Mouse (Mus musculus) thymus, postnatal 4 days (tissue): ENCODE results near the gene Hic2.
"Not testable (repeated sequence)": the region's sequence is repeated elsewhere in the genome, so short reads cannot be mapped to it uniquely, and the experiment has no call there.

Experiments
- DNase-seq: peaks from one replicate; pipeline ENCODE4 v3.0.0; 2021

Hic2 gene

DNA sequence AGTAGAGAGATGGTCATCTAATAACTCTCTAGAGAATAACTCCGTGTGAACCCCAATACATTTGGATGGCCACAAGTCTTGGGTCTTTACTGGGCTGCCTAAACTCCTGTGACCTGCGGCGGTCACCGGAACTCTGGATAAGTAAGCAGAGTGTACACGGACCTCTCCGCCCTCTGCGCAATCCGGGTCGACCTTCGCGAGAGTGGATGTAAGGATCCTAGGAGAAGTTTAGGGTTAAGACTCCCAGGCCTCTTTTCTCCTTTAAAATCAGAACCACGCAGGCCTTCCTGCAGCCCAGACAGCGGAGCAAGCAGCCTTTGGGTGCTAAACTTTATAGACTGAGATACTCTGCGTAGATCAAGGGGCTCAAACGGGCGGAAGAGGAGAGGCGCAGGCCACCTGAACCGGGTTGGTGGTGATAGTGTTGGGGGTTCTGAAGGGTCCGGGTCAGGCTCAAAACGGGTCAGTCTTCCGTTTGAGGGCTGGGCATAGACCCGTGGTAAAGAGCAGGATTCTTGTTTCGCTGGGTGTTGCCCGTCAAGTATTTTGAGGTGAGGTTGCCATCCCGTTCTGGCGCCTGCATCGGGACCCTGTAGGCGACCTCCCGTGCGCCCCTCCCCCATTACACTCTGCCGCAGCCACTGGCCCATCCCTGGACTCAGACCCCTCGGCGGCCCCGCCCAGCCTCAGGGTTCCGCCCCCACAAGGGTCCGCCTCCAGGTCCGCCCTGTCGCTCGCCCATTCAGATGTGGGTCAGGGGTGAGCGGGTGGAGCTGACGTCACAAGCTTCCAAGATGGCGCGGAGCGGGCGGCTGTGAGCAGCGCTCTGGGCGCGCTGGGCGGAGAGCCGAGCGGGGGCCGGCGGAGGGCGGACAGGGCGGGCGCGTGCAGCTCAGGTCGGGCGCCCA is at the start of gene Hic2:
Hic2 (plus strand) TSS at position 779 of the 908 bp plus-strand sequence.
- peak; percentile 90 for DNase-seq

DNA sequence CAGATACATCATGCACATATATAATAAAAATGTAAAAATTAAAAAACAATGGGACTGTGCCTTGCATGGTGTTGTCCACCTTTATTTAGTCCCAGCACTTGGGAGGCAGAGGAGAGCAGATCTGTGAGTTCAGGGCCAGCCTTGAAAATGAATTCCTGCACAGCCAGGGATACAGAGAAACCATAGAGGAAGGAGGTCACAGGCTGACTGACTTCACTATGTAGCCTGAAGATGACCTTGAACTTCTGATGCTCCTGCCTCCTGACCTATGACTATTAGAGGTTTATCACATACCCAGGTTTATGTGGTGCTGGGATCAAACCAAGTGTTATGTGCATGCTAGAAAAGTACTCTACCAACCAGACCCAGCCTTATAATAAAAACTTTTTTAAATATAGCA is 47.9 kb upstream of the Hic2 start:
- no peak for DNase-seq

DNA sequence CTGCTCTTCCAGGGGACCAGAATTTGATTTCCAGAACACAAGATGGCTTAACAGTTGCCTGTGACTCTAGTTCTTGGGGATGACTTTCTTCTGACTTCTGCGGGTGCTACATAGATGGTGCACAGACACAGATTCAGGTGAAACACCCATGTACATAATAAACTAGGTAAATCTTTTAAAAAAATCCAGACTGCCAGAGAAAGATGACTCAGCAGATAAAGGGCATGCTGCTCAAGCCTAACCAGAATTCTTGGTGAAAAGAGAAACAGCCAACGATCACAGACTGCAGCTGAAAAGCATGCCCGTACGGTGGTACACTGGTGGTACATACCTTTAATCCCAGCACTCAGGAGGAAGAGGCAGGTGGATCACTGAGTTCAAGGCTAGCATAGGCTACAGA is 39.5 kb upstream of the Hic2 start:
- DNase-seq, result no peak

DNA sequence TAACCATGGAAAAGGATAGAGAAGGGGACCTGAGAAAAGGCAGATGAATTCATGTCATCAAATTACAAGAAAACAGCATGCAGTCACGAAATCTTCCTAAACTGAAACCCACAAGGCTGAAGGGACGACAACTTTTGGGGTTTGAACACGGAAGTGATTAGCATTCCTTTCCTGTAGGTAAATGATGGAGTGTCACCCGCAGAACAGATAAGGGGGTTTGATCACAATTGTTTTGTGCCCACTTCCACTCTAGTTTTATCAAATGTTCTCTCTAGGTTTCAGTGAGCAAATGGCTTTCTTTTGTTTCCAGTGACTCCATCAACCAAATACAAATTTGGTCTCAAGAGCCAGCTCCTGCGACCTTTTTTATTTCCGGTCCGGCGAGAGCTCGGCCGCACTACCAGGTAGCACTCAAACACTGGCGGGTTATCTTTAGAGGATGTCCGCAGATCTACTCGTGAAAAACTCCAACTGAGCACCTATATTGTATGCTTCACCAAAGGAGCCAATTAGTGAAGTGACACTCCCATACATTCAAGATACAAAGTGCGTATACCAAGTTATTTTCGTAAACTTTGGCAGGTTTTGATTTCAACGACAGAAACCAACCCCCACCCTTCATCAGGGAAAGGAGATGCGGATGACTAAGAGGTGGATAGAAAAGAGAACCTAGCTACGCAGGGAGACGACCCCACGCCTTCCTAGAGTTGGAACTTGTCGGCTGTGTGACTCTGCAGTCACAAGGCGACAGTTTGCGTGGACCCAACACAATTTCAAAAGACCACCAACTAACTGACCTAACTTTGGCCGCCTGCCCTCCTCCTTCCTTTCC is 33.0 kb upstream of the Hic2 start:
- DNase-seq, result no peak

DNA sequence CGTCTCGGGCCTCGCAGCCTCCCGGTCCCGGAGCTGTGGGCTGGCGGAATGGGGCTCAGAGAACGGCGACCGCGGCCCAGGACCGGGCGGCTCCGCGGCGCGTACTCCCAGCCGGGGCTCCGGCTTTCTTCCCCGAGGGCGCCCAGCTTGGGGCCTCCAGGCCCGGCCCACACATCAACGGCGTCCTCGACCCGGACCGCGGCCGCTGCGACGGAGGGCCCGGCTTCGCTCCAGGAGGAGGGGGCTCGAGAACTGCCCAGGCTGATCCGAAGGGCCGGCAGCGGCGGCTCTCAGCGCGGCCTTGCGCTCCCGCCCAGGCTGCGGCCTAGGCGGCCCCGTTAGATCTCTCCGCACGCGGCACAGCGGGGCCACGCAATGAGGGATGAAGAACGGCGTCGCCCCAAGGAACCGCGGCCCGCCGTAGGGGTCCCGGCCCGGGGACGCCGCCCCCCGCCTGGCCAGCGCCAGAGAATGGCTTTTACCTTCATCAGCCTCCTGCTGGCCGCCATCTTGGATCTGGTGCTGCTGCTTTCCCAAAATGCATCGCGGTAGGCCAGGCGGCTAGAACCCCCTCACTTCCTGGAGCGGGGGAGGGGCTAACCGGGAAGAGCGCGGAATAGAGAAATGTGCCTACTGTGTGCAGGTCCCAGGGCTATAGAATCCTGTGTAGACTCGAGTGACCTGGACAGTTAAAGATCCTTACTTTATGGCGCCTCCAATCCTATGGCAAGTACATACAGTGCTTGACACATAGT is 32.2 kb upstream of the Hic2 start:
- peak; percentile 89 for DNase-seq

GRCm38 (mm10) chr16:17201977-17202376 is 31.4 kb upstream of the Hic2 start:
- DNase-seq, result no peak

GRCm38 (mm10) chr16:17202549-17202948 is 30.8 kb upstream of the Hic2 start, which contains the start of gene Ube2l3:
Ube2l3 (minus strand) TSS chr16:17202649.
- DNase-seq, result no peak

- DNase-seq, result peak; percentile 53
Measured at GRCm38 (mm10) chr16:17204990-17205389, 28.4 kb upstream of the Hic2 start.

DNA sequence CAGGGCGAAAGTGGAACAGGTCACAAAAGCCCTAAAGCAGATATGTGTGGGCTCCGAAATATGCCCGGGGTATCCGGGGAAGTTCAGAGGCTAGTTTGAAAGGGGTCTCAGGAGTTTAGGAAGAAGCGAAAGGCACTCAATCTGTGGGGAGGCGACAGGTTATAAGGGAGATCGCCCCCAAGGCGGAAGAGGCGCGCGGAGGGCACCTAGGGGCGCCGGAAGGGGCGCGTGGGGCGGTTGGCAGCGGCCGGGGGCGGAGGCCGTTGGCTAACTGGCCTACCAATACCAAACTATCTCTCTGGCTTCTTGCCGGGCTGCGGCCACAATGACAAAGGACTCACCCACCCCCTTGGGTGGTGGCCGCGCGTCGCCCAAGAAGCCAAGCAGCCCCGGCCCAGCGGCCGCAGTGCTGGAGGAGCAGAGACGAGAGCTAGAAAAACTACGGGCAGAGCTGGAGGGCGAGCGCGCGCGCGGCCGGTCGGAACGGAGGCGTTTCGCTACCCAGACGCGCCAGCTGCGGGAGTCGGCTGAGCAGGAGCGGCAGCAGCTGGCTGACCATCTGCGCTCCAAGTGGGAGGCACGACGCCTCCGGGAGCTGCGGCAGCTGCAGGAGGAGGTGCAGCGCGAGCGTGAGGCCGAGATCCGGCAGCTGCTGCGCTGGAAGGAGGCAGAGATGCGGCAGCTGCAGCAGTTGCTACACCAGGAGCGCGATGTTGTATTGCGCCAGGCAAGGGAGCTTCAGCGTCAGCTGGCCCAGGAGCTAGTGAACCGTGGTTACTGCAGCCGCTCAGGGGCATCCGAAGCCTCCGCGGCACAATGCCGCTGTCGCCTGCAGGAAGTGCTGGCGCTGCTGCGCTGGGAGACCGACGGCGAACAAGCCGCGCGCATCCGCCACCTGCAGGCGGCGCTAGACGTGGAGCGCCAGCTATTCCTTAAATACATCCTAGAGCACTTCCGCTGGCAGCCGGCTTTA is 24.7 kb upstream of the Hic2 start, which contains the start of gene Rimbp3:
Rimbp3 (plus strand) TSS at position 215 of the 973 bp plus-strand sequence.
- peak; percentile 91 for DNase-seq

DNA sequence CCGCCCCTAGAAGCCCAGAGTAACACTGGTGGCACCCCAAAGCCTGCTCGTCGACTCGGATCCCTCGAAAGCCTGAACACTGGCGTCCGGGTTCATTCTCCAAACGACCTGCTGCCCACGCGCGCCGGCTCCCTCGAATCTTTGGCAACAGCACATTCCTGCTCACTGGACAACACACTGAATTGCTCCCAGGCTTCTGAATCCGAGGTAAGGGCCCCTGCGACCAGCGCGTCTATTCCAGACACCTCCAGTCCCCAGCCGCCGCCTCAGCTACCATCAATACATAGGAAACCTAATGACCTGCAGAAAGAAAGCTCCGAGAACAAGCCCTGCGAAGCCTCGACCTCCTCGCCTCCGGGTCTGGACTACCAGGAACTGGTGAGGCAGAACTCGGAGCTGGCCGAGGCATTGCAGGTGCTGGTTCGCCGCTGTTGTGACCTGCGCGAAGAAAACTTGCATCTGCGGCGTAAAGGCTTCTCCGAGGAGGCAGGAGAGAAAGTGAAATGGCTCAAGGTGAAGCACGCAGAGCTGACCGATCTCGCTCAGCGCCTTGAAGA is 23.9 kb upstream of the Hic2 start:
- DNase-seq, result peak; percentile 62

DNA sequence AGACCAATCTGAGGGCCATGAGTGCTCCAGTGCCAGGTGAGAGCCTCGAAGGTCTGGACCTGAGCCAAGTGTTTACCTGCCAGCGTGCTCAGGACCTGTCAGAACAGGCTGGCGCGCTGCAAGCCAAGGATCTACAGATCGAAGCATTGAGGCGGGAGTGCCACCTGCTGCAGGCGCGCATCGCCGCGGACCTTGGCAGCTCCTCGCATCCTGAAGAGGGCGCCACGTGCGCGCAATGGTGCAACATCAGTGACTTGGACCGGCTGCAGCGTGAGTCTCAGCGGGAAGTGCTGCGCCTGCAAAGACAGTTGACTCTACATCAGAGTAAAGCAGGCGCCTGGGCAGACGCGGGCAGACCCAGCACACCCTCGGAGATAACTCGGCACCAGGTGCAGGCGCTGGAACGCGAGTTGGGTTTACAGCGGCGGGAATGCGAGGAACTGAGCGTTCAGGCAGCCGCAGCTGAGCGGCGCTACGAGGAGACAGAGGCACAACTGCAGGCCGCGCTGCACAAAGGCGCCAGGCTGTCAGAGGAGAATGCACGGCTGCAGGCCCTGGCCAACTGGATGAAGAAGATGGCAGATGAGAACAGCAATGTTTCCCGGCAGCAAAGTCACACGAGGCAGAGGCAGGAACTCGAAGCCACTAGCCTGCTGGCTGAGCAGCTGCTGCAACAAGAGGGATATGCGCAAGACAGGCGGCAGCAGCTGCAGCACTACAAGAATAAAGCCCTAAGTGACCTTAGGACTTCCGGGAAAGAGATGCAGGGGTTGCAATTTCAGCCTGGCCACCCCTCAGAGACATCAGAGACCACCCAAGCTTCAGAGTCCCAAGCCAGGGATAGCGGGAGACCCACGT is 23.2 kb upstream of the Hic2 start:
- peak; percentile 97 for DNase-seq

GRCm38 (mm10) chr16:17216934-17217633 is 16.3 kb upstream of the Hic2 start:
- DNase-seq, result no peak

GRCm38 (mm10) chr16:17220127-17220733 is 13.1 kb upstream of the Hic2 start:
- no peak for DNase-seq

GRCm38 (mm10) chr16:17222197-17222596 is 11.2 kb upstream of the Hic2 start:
- DNase-seq, result peak; percentile 97

- no peak for DNase-seq
Measured at GRCm38 (mm10) chr16:17225584-17225983, 7.8 kb upstream of the Hic2 start.

- DNase-seq, result no peak
Measured at GRCm38 (mm10) chr16:17226496-17226895, 6.9 kb upstream of the Hic2 start.

DNA sequence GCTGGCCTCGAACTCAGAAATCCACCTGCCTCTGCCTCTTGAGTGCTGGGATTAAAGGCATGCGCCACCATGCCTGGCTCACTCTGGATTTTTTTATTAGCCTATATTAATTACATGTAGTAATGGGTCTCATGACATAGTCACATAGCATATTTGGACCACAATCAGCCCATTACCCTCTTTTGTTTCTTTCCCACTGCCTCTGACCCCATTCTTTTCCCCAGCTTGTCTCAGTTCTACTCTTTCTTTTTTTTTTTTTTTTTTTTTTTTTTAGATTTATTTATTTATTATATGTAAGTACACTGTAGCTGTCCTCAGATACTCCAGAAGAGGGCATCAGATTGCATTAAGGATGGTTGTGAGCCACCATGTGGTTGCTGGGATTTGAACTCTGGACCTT is 1.8 kb upstream of the Hic2 start:
- not testable (repeated sequence) for DNase-seq

DNA sequence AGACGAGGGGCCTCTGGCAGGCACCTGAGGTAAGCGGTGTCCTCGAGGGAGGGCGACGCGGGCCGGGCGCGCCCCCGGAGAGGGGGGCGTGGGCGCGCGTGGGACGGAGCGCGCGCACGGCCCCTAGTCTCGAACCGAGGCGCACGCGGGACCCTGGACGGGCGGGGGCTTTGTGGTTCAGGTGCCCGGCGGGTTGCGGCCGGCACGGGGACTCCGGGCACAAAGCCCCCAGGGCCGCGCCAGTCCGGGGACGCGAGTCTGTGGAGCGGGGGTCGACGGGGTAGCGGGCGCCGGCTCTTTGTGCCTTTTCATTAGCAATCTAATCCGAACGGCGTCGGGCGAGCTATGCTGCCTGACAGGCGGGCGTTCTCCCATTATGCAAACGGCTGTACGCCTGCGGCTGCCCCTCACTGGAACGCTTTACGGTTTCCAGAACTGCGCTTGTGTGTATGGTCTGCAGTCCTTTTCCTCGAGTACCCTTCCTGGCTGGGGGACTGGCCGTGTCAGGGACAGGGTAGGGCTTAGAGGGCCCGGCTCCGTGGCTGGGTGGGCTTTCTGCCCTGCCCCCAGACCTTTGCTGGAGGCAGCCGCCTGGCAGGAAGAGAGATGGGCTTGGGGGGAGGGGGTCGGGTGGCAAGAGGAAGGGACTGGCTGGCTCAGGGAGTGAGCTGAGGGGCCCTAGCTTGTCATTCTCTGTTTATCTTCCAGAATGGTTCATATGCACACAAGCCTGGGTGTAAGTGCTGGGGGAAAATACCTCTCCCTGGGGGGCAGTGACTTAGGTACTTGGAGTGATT is 528 bp downstream of the Hic2 start:
- DNase-seq, result peak; percentile 73
